Mouse (Mus musculus): Measurements from ENCODE around the gene Col4a3.

DNA sequence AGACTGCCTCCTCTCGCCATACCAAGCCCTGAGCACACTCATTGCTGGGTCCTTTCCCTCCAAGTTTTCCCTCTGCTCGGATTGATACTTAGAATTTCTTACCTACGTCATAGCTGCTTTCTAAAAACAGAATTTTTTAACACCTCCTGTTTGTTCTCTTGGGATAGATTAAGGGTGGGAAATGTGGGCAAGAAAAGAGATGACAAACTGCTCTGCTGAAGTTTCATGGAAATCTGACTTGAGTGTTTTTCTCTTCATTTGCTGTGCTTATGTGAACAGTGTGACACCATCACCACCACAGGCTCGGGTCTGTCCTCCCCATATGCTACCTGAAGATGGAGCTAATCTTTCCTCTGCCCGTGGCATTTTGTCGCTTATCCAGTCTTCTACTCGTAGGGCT, 154.8 kb downstream of the Col4a3 start:
- TF ChIP-seq KAT2A (IDR thresholded peaks at IDR 0.05; ENCODE audit: insufficient replicate concordance, low read length) (no peak), POLR2A (IDR thresholded peaks at IDR 0.05; ENCODE audit: low read depth, low read length) (no peak), TCF12 (IDR thresholded peaks at IDR 0.05; ENCODE audit: low read depth, low read length) (no peak), NRF1 (IDR thresholded peaks at IDR 0.05; ENCODE audit: low read depth, low read length) (no peak), EP300 (IDR thresholded peaks at IDR 0.05; ENCODE audit: low read length) (no peak), JUND (conservative IDR thresholded peaks at IDR 0.05; ENCODE audit: low read depth, low read length) (no peak), E2F4 (IDR thresholded peaks at IDR 0.05; ENCODE audit: insufficient replicate concordance, low read depth, low read length) (no peak), ELF1 (IDR thresholded peaks at IDR 0.05; ENCODE audit: low read depth, low read length) (no peak), MAZ (IDR thresholded peaks at IDR 0.05; ENCODE audit: low read depth, low read length) (no peak), CTCF (conservative IDR thresholded peaks at IDR 0.05 in 1 of 2, IDR thresholded peaks at IDR 0.05 in 1 of 2; ENCODE audit: low read depth in 2 of 2, low read length in 2 of 2) (no peak), GABPA (IDR thresholded peaks at IDR 0.05; ENCODE audit: insufficient replicate concordance, low read depth, low read length) (no peak), CHD1 (IDR thresholded peaks at IDR 0.05; ENCODE audit: low read depth, low read length) (no peak), NELFE (IDR thresholded peaks at IDR 0.05; ENCODE audit: low read depth, low read length) (no peak)
